Mouse (Mus musculus): Measurements from ENCODE around the gene Rffl. TPM values are rescaled to one million over a fixed set of nuclear protein-coding genes. Genes with fewer than 3 reads are reported as not detected.
"Not testable (repeated sequence)": the region's sequence is repeated elsewhere in the genome, so short reads cannot be mapped to it uniquely, and the experiment has no call there.

Rffl gene
- polyA plus RNA-seq, 1 experiment from 2014 or later, result 6.8 TPM

DNA sequence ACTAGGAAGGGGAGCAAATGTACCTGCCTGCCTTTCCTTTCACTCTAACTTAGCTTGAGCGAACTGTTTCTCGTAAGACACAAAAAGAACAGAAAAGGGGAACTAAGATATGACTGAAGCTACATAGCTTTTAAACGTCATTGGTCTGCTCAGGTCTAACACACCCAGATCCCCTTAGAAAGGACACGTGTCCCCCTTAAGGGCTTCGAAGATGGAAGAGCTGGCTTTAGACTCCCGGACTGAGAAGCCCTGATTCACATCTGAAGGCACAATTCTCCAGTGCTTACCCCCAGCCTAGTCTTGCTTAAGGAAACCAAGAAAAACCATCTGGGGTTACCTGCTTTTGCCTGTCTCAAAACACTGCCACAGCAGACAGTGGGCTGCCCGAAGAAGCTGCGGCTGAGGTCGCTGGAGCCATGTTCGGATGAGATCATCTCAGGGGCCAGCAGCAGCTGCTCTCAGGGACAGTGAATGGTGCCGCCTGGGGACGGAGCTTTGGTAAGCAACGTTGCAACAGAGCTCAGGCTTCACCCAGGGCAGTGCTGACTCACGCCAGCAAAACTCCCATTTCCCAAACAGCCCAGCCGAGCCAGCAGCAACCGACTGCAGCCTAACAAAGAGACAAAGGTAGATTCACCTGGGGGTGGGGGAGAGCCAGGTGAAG lies 25.5 kb downstream of the Rffl start:
- Histone ChIP-seq H3K9ac (peak overlapping the region; percentile 61), H3K27ac (ENCODE audit: poor library complexity, severe bottlenecking) (peak overlapping the region; percentile 64), H3K4me3 (peak overlapping the region; percentile 31), H3K4me2 (peak overlapping the region; percentile 63), H3K36me3 (no peaks in the 10 kb centered on the region), H3K27me3 (replicated peaks) (no peaks in the 10 kb centered on the region), H3K4me1 (replicated peaks) (peaks cover 26% of the 10 kb centered on the region), H3K9me3 (replicated peaks) (no peaks in the 10 kb centered on the region)
- ATAC-seq (ENCODE audit: insufficient number of reproducible peaks, low FRiP score), result peak; percentile 93
- 18% methylated on average over 16 of the region's 16 CpGs for WGBS

GRCm38 (mm10) chr11:82844771-82845414 lies 26.1 kb downstream of the Rffl start:
- no peaks in the 10 kb centered on the region for H3K36me3 ChIP-seq
- H3K9ac ChIP-seq, result 0 out of 2 replicates have a peak overlapping the region, but pooled peaks have one; percentile 9
- H3K4me3 ChIP-seq, result peak overlapping the region; percentile 31
- H3K27me3 ChIP-seq (replicated peaks), result no peaks in the 10 kb centered on the region
- 53% methylated on average over 11 of the region's 11 CpGs for WGBS
- H3K4me1 ChIP-seq (replicated peaks), result peaks cover 29% of the 10 kb centered on the region
- H3K27ac ChIP-seq (ENCODE audit: poor library complexity, severe bottlenecking), result no peak overlapping the region
- no peak for ATAC-seq (ENCODE audit: insufficient number of reproducible peaks, low FRiP score)
- H3K4me2 ChIP-seq, result peak overlapping the region; percentile 63
- no peaks in the 10 kb centered on the region for H3K9me3 ChIP-seq (replicated peaks)

DNA sequence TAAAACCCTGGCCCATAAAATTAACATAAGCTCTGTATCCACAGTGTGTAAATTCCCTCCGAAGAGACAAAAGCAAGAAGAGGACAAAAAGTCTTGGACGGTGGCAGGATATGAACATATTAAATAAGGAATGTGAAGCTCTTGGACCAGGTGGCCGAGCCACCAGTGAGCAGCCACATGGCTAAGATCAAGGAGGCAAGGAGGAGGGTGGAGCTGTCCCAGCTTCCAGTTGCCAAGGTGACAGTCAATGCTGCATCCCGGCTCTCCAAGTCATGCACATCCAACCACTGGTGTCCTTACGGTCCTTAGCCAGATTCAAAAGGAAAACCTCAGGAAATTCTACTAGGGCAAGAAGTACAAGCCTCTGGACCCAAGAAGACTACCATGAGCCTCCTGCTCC lies 32.5 kb downstream of the Rffl start:
- WGBS, result 64% methylated on average over 5 of the region's 5 CpGs
- H3K4me2 ChIP-seq, result no peak overlapping the region
- no peaks in the 10 kb centered on the region for H3K27me3 ChIP-seq (replicated peaks)
- H3K36me3 ChIP-seq, result 0 out of 2 replicates have a peak, but pooled peaks cover 6% of the 10 kb centered on the region
- no peak for ATAC-seq (ENCODE audit: insufficient number of reproducible peaks, low FRiP score)
- no peak overlapping the region for H3K27ac ChIP-seq (ENCODE audit: poor library complexity, severe bottlenecking)
- H3K4me1 ChIP-seq (replicated peaks), result peaks cover 7% of the 10 kb centered on the region
- no peak overlapping the region for H3K4me3 ChIP-seq
- H3K9me3 ChIP-seq (replicated peaks), result no peaks in the 10 kb centered on the region
- H3K9ac ChIP-seq, result no peak overlapping the region

DNA sequence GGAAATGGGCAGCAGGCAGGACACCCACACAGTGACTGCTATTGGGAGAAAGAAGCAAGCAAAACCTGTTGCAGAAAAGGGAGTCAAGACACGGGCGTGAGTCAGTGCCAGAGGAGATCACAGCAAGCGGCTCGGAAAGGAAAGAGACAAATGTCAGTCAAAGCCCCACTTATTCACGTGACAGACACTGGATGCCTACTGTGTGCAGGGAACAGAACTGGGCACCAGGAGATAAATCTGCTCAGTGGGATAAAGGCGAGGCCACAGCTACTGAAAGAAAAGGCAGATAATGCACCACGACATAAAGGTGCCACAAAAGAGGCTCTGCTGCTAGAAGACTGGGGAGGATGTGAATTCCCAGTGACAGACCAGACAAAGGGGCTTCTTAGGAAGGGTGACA lies 33.2 kb downstream of the Rffl start:
- peaks cover 7% of the 10 kb centered on the region for H3K4me1 ChIP-seq (replicated peaks)
- H3K36me3 ChIP-seq, result 0 out of 2 replicates have a peak, but pooled peaks cover 6% of the 10 kb centered on the region
- no peak overlapping the region for H3K27ac ChIP-seq (ENCODE audit: poor library complexity, severe bottlenecking)
- no peak overlapping the region for H3K4me3 ChIP-seq
- no peak overlapping the region for H3K9ac ChIP-seq
- H3K4me2 ChIP-seq, result no peak overlapping the region
- no peaks in the 10 kb centered on the region for H3K9me3 ChIP-seq (replicated peaks)
- no peaks in the 10 kb centered on the region for H3K27me3 ChIP-seq (replicated peaks)
- no peak for ATAC-seq (ENCODE audit: insufficient number of reproducible peaks, low FRiP score)
- WGBS, result 51% methylated on average over 7 of the region's 7 CpGs

DNA sequence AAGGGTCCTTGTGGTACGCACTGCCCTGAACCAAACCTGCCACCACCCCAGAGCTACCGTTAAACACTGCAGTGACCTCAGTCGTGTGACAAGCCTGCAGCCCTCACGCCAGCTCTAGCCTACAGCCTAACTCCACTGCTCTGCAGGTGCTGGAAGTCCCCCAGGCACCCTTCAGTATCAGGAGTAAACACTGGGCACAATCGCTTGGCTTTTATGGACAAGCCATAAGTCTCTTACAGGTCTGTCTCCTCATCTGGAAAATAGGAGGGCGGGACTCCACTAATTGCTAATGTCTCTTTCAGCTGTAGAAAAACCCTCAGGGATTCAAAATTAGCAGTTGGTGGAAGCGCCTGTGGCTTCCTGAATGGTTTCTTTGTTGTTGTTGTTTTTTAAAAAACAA lies 33.8 kb downstream of the Rffl start:
- no peak for ATAC-seq (ENCODE audit: insufficient number of reproducible peaks, low FRiP score)
- Histone ChIP-seq H3K27ac (ENCODE audit: poor library complexity, severe bottlenecking) (no peak overlapping the region), H3K36me3 (0 out of 2 replicates have a peak, but pooled peaks cover 6% of the 10 kb centered on the region), H3K9me3 (replicated peaks) (no peaks in the 10 kb centered on the region), H3K4me1 (replicated peaks) (peaks cover 7% of the 10 kb centered on the region), H3K4me3 (no peak overlapping the region), H3K9ac (no peak overlapping the region), H3K27me3 (replicated peaks) (no peaks in the 10 kb centered on the region), H3K4me2 (no peak overlapping the region)
- WGBS, result 72% methylated on average over 7 of the region's 7 CpGs

DNA sequence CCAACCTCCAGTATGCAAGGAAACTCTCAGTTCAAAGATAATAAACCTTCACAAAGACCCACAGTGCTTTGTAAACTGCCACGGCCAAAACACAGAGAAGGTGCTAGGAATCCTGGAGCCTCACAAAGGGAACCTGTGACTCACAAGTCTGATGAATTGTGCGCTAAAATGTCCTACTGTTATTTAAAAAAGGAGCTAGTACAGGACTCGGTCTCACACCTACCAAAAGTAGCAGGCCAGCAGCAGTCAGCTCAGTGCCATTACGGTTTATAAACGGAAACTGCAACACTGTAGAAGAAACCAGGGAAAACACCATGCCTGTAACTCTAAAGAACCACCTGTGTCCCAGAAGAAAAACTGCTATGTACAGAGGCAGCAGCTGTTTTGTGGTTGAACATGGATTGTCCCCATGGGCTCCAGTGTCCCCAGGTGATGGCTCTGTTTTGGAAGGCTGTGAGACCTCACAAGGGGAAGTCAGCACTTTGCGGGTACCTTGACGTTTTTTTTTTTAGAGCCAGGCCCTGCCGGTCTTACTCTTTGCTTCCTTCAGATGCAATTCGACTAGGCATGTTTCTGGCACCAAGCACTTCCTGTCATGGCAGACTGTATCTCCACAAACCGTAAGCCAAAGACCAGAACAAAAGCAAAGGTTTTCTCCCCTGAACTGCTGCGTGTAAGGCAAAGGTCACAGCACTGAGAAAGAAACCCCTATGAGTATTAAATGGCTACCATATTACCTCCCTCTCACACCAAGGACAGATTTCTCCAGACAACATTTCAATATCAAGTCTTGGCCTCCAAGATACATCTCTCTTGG lies 35.2 kb downstream of the Rffl start:
- Histone ChIP-seq H3K36me3 (0 out of 2 replicates have a peak, but pooled peaks cover 6% of the 10 kb centered on the region), H3K4me3 (no peak overlapping the region), H3K27me3 (replicated peaks) (no peaks in the 10 kb centered on the region), H3K9me3 (replicated peaks) (no peaks in the 10 kb centered on the region), H3K9ac (no peak overlapping the region), H3K27ac (ENCODE audit: poor library complexity, severe bottlenecking) (no peak overlapping the region), H3K4me1 (replicated peaks) (peaks cover 17% of the 10 kb centered on the region), H3K4me2 (no peak overlapping the region)
- ATAC-seq (ENCODE audit: insufficient number of reproducible peaks, low FRiP score), result no peak
- WGBS, result 69% methylated on average over 11 of the region's 11 CpGs

DNA sequence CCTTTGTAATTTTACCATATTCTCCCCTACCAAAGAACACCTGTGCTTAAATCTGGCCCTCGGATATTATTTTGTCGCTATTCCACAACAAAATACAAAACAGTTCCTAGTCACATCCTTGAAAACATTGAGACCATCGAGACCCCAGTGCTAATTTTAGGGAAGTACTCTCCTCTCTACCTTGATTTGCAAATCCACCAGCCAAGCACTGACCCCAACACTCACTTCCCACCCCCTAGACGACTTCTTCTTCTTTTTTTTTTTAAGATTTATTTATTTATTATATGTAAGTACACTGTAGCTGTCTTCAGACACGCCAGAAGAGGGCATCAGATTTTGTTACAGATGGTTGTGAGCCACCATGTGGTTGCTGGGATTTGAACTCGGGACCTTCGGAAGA lies 36.7 kb downstream of the Rffl start:
- not testable (repeated sequence) for H3K4me3 ChIP-seq; H3K4me2 ChIP-seq; H3K36me3 ChIP-seq; H3K27me3 ChIP-seq (replicated peaks); H3K9ac ChIP-seq; ATAC-seq (ENCODE audit: insufficient number of reproducible peaks, low FRiP score); H3K27ac ChIP-seq (ENCODE audit: poor library complexity, severe bottlenecking); H3K9me3 ChIP-seq (replicated peaks)
- 88% methylated on average over 7 of the region's 7 CpGs for WGBS
- H3K4me1 ChIP-seq (replicated peaks), result peaks cover 14% of the 10 kb centered on the region

DNA sequence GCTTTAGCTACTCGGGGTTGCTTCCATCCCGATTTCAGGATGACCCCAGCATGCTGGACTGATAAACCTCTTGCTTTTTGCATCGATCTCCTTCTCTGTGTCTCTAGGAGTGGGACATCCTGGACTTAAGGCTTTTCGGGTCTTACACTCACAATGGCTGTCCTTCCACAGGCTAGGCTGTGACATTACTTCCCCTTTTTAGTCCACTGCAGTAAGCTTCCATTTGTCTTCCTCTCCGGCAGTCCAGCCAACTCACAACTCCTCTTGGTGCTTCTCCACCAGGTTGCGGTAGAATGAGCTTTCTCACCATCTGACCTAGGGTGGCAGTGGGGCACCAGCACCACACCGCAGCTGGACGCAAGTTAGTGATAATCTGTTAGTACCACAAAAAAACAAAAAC lies 37.1 kb downstream of the Rffl start:
- no peak overlapping the region for H3K4me3 ChIP-seq
- WGBS, result 86% methylated on average over 8 of the region's 8 CpGs
- H3K9ac ChIP-seq, result no peak overlapping the region
- H3K9me3 ChIP-seq (replicated peaks), result no peaks in the 10 kb centered on the region
- no peak overlapping the region for H3K27ac ChIP-seq (ENCODE audit: poor library complexity, severe bottlenecking)
- H3K4me1 ChIP-seq (replicated peaks), result peaks cover 14% of the 10 kb centered on the region
- ATAC-seq (ENCODE audit: insufficient number of reproducible peaks, low FRiP score), result no peak
- H3K27me3 ChIP-seq (replicated peaks), result no peaks in the 10 kb centered on the region
- H3K4me2 ChIP-seq, result no peak overlapping the region
- 0 out of 2 replicates have a peak, but pooled peaks cover 6% of the 10 kb centered on the region for H3K36me3 ChIP-seq

DNA sequence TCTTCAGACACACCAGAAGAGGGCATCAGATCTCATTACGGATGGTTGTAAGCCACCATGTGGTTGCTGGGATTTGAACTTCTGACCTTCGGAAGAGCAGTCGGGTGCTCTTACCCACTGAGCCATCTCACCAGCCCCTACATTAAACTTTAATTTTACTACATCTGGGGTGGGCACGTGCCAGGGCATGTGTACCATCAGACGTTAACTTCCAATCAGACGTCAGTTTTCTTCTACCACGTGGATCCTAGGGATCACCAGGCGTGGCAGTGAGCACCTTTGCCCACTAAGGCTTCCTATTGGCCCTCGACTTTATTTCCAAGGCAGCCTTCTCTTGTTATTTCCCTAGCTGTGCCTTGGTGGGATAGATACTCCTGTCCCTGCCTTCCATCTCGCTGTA lies 38.6 kb downstream of the Rffl start:
- not testable (repeated sequence) for H3K4me3 ChIP-seq; H3K36me3 ChIP-seq; ATAC-seq (ENCODE audit: insufficient number of reproducible peaks, low FRiP score); H3K4me2 ChIP-seq; H3K27me3 ChIP-seq (replicated peaks); H3K9me3 ChIP-seq (replicated peaks); H3K27ac ChIP-seq (ENCODE audit: poor library complexity, severe bottlenecking); H3K9ac ChIP-seq
- 75% methylated on average over 10 of the region's 10 CpGs for WGBS
- peaks cover 14% of the 10 kb centered on the region for H3K4me1 ChIP-seq (replicated peaks)

DNA sequence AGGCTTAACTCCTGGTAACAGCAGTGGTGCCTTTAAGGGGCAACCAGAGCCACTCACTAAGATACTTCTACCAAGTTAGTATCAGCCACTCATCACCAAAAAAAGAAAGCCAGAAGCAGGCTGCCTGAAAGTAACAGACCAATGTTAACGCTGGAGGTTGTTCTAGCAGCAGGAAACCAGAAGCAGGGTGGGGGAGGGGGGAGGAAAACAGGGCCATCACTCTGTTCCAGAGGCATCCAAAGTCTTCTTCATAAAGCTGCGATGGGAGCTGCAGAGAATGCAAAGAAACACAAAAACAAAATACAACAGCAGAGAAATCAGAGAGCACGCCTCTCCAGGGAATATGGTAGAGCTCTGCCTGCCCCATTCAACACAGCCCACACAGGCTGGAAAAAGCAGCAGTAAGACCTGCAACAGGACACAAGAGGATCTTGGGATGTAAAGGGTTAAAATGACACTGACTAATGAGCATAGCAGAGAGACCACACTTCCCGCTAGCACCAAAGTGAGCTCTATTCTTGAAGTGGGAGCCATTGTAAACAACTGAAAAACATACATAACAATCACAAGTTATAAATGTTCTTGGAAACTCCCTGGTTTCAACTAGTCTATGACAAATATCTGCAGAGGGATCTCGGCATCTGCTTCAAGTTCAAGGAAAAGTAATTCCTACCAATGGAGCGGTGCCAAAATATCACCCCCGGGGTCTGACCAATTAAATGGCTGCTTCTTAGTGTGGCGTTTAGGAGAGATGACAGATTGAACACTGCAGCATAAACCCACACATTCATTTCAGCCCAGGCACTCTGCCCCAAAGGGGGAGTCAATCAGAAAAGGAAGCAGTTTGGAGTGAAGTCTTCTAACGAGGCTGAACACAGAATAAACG lies 39.8 kb downstream of the Rffl start:
- Histone ChIP-seq H3K27me3 (replicated peaks) (no peaks in the 10 kb centered on the region), H3K36me3 (0 out of 2 replicates have a peak, but pooled peaks cover 5% of the 10 kb centered on the region), H3K4me2 (peak overlapping the region; percentile 44), H3K9ac (no peak overlapping the region), H3K27ac (ENCODE audit: poor library complexity, severe bottlenecking) (no peak overlapping the region), H3K4me3 (no peak overlapping the region), H3K9me3 (replicated peaks) (no peaks in the 10 kb centered on the region), H3K4me1 (replicated peaks) (peaks cover 14% of the 10 kb centered on the region)
- 21% methylated on average over 10 of the region's 10 CpGs for WGBS
- no peak for ATAC-seq (ENCODE audit: insufficient number of reproducible peaks, low FRiP score)
